Mouse (Mus musculus): ENCODE data around the gene Rps6ka5.

GRCm38 (mm10) chr12:100570522-100571072 is 156.2 kb downstream of the Rps6ka5 start:
- TF ChIP-seq CTCF (IDR thresholded peaks at IDR 0.05; ENCODE audit: low read depth, low read length), result no peak
- TF ChIP-seq POLR2A (IDR thresholded peaks at IDR 0.05; ENCODE audit: extremely low read depth, insufficient read depth, low read length), result no peak

Measured in liver, adult 2 months (tissue).